Mouse (Mus musculus) cerebellum, adult 9-11 months (tissue): ENCODE measurements around the gene Bcat2.

Experiments
- DNase-seq: peaks from one replicate; pipeline ENCODE4 v3.0.0; 2022

Gene Bcat2

GRCm38 (mm10) chr7:45550821-45551511 is 19.0 kb upstream of the Bcat2 start:
- no peak for DNase-seq

DNA sequence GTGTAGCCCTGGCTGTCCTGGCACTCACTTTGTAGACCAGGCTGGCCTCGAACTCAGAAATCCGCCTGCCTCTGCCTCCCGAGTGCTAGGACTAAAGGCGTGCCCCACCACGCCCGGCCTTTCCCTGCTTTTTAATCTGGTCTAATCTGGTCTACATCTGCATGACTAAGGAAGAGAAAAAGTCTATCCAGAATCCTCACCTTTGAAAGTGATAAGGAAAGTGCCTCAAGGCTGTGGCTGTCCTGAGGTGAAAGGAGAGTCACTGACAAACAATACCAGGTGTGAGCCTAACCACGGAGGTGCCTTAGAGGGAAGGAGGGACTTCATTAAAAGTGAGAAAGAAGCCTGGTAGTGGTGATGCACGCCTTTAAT is 18.5 kb upstream of the Bcat2 start:
- no peak for DNase-seq

GRCm38 (mm10) chr7:45553519-45553918 is 16.4 kb upstream of the Bcat2 start:
- DNase-seq = no peak

DNA sequence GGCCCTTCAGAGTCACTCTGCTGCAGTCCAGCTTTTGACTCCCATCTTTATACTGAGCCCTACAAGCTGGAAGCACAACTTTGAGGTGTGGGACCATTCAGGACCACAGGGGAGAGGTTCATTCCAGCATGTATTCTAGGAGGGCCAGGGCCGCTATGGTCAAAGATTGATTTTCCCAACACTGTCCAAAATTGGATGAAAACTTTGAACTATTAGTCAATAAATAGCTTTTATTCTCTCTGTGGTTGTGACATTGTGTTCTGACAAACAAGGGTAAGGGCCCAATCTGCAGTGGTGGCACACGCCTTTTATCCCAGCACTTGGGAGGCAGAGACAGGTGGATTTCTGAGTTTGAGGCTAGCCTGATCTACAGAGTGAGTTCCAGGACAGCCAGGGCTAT is 16.0 kb upstream of the Bcat2 start:
- no peak for DNase-seq

DNA sequence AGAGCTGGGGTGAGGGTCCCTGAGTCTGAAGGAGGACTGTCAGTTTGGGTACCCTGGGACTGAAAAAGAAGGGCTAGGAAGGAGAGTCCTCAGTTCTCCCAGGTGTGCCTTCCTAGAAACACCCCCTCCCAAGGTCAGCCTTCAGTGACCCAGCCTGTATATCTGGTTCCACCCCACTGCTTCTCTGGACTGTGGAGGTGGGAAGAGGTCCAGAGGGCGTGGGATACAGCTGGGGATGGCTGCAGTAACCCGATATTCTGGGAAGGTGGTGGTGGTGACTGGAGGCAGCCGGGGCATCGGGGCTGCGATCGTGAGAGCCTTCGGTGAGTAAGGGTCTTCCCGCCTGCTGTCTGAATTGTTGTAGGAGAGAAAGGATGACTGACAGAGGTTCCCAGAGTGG is 15.2 kb upstream of the Bcat2 start, which contains the start of gene Hsd17b14:
Hsd17b14 (plus strand) TSS at position 150 of the 400 bp plus-strand sequence.
- DNase-seq = no peak

- DNase-seq = peak; percentile 83
Observed at GRCm38 (mm10) chr7:45555787-45556186, 14.2 kb upstream of the Bcat2 start.

DNA sequence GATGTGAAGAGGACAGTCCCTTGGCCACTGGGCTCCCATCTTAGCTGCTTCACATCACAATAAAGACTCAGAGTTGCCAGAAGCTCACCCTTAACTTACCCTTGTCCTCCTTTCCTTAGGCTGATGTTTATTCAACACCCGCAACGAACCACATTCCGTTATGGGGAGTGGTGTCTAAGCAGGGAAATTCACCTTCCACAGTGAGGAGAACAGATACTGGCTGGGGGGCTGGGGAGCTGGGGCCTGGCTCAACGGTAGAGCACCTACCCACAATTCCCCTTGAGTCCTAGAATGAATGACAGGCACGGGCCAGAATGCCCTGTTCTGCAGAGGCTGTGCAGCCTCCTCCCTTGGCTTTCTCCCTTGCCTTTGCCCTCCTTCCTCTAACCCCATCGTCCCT is 11.0 kb upstream of the Bcat2 start:
- no peak for DNase-seq

DNA sequence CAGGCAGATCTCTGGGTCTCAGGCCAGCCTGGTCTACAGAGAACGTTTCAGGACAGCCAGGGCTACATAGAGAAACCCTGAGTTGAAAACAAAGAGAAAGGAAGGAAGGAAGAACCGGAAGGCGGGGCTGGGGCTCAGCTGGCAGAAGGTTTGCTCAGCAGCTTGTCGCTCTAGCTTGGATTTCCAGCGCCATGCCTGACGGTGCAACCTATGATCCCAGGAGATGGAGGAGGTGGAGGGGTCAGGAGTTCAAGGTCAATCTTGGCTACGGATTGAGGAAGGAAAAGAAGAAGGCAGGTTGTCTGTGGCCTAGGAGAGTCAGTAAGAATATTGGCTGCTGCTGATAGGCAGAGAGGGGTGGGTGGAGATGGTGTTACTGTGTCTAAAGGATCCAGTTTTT is 9.7 kb upstream of the Bcat2 start:
- DNase-seq = no peak

GRCm38 (mm10) chr7:45560843-45561623 is 8.9 kb upstream of the Bcat2 start:
- peak; percentile 75 for DNase-seq

GRCm38 (mm10) chr7:45561624-45562520 is 8.1 kb upstream of the Bcat2 start:
- DNase-seq = no peak

DNA sequence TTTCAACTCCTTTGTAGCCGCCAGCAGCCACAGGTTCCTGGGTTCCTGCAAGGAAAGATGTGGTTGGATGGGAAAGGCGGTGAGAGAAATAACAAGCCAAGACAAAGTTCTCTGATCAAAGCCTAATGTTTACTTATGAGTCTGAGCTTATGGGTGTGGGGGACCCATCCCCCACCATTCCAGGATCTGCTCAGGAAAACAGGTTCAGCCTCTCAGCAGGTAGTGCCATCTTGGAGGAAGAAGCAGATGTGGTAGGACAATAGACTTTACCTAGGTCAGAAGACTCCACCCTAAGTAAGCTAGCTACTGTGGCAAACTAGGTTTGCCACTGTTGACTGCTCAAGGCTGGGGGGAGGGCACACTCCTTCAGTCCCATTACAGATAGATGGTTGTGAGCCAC is 5.1 kb upstream of the Bcat2 start:
- DNase-seq = no peak

DNA sequence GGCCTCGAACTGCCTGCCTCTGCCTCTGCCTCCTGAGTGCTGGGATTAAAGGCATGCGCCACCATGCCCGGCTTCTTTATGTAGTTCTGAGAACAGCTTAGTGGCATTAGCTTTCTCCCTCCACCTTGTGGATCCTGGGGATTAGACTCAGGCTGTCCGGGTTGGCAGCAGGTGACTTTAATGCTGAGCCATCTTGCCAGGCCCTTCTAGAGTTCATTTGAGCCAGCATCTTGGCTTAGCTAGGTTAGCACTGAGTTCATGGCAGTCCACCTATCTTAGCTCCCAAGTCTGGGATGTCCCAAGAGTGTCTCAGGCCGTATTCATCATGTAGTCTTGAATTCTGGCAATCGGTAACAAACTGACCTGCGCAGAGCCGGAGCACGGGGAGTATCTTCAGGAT is 4.5 kb upstream of the Bcat2 start:
- DNase-seq = no peak

DNA sequence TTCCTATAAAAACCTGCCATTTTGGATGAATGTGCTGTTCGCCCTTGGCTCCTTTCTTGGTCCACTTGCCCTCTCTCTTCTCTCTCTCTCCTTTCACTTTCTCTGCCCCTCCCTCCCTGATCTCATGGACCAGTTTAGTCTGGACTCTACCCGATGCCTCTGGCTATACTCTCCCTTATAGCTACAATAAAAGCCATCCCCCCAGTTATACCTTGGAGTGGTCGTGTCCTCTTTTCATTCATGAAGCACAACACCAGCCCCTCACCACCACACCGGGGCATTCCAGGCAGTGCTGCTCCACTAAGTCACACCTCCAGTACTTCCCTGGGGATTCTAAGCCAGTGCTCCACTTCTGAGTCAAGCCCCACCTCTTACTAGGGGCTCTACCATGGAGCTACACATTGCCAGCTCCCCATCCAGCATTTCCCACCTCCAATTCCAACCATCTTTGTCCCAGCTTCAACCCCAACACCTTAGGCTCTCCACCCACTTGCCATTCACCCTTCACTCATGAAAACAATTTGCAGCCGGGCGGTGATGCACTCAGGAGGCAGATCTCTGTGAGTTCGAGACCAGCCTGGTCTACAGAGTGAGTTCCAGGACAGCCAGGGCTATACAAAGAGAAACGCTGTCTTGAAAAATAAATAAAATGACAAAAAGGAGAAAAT is 2.7 kb upstream of the Bcat2 start:
- no peak for DNase-seq

DNA sequence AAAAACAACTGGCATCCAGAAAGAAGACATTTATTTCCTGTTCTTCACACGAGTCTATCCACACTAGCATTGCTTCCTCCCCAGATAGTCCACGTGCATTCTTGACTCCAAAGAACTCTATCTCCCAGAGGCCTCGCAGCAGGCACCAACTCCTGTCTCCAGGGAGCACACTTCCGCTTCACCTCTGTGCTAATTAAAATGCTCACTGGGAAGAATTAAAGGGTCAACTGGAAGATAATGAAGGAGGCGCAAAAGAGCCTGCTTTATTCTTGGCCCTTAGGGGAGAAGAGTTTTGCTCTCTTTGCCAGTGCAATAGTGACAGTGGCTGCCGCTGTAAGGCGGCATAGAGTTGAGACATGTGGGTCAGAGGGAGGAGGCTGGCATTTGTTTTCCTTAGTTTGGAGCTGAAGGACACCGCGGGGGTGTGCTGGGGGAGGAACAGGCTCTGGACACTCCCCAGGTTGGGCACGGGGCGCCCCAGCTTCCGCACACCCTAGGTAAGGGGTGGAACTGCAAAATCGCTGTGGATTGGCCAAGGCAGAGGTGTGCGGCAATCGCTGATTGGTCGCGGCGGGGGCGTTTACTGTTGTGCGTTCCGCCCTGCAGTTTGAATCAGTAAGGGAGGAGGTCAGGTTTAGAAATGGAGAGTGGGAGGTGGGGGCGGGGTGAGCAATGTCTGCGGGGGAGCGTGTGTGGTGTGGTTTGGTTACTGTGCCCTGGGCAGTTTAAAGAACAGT is 2.0 kb upstream of the Bcat2 start:
- peak; percentile 94 for DNase-seq

DNA sequence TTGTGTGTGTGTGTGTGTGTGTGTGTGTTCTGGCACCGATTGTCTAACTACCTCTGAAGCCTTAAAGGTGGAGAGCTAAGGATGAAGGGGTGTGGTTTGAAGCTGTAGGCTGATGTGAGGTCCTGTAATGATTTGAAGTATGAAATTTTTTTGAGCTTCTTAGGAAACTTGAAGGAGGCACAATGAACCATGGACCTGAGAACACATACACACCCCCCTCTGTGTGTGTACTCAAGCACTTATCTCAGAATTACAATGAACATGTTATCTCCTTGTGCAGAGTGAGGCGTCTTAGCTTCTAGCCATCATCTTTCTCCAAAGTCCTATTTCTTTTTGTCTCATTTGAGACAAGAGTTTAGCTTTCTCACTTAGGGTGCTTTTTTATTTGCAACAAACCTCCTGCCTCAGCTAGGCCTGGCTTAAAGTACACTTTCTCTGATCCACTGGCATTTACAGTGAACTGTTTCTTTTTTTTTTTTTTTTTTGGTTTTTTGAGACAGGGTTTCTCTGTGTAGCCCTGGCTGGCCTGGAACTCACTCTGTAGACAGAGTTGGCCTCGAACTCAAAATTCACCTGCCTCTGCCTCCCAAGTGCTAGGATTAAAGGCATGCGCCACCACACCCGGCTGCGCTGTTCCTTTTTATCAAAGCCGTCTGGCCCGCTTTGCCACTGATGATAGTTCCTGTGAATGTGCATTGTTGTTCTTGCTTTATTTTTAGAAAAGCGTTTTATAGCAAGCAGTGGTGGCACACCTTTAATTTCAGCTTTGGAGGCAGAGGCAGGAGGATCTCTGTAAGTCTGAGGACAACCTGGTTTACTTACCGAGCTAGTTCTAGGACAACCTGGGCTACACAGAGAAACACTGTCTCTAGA is 1.1 kb upstream of the Bcat2 start:
- no peak for DNase-seq

DNA sequence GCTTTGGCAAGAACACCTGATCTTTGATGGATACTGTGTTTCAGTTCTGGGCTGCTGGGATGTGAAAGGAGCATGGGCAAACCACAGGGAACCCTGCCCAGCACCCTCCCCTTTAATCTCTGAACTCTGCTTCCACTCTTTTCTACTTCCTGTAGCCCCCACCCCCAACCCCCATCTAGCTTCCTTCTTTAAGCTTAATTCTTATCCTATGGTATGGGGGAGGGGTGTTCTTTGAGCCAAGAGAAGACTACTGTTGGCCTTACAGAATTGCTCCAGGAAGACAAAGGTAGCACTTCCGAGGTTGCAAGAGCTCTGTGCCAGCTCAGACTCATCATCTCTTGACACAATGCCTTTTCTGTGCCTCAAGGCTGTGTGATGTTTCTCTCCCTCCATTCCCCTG is 2.0 kb downstream of the Bcat2 start:
- no peak for DNase-seq

DNA sequence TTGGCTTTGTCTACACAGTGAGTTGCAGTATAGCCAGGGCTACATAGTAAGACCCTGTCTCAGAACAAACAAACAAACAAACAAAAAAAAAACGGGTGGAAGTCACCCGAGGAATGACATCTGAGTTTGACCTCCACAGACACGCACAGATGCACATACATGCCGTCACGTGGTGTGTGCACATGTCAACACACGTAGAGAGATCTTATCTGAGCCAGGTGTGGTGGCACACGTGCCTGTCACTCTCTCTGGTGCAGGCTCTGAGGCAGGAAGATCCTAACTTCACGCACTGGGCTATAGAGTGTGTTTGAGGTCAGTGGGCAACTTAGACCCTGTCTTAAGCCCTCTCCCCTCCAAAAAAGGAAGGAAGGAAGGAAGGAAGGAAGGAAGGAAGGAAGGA is 4.0 kb downstream of the Bcat2 start:
- no peak for DNase-seq

DNA sequence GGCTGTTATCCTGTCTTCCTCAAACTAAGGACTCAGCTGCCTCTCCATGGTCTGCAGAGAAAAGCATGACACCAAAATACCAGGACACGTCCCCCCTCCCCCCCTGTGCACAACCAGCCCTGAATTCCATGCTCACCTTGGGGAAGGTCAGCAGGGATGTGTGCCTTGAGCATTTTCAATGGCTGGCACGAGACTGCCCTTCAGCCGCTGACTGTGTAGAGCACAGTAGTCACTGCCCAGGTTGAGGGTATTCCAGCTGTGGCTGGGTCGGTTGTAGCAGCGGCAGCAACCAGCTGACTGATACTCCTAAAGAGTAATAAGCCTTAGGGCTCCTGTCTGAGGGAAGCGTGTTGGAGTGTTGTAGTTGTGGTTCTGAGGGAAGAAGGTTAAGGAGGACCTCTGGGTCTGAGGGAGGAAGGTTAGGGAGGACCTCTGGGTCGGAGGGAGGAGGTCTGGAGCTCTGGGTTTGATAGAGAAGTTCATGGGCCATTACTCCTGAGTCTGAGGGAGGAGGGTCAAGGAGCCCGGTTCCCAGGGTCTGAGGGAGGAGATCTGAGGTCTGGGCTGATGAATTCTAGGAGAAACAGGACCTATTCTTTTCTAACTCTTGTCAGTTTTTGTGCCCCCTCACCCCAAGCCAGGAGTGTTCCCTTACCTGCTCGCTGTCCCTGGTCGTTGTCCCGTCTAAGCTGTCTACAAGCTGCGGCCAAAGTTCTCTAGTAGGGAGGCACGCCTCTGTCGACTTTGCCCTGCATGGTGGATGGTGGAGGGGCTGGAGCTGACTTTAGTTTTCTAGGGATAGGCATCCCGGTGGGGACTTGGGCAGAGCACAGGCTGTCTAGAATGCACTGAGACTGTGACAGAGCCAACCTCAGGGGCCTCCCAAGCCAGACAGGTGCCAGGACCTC is 4.8 kb downstream of the Bcat2 start:
- no peak for DNase-seq

- no peak for DNase-seq
Observed at GRCm38 (mm10) chr7:45585923-45586322, 16.0 kb downstream of the Bcat2 start.
